Mouse (Mus musculus) layer of hippocampus, adult 9-11 months (tissue): Measurements from ENCODE around the gene 2310033P09Rik.

Source experiments
- DNase-seq: peaks from one replicate; pipeline ENCODE4 v3.0.0; 2022

Gene 2310033P09Rik

DNA sequence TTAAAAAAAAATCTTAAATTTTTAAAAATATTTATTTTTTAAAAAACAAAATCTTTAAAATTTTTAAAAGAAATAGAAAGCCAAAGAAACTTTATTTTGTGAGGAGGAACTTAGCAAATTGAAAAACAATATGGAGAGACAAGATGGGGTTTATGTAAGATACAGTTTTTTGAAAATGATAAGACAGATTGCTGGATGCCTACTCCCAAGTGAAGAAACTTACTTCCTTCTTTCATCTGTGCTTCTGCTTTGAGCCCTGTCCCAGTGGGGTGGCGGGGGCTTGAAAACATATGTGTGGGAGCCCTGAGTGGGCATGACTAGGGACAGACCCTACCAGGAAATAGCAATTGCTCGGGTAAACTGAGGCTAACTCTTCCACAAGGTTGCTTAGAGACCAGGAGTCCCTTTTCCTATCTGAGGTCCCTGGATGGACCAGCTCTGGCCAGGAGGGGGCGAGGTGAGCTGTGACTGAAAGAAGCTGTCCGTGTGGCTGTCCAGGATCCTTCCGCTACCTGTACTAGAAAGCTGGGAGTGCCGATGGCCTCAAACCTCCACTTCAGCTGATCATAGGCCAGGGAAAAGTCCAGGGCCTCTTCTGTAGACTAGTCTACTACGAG is 22.1 kb downstream of the 2310033P09Rik start:
- peak; percentile 52 for DNase-seq

DNA sequence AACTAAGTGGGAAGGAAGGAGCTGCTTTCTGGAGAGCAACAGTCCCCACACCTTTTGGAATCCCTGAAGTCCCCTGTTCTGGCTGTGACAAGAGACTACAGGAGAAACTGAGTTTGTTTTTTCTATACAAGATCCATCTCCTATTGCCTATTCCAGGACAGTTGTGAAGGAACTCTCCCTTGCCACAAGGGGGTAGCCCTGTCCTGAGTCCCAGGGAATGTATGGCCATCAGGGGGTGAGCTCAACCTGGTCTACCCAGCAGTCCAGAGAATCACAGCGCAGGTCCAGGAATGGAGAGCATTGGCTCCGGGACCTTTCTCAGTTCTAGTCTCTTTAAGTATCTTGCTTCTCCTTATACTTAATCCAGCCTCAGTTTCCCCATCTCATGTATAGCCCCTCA is 24.7 kb downstream of the 2310033P09Rik start:
- no peak for DNase-seq

- peak; percentile 73 for DNase-seq
Observed at GRCm38 (mm10) chr11:59238525-59239427, 30.7 kb downstream of the 2310033P09Rik start.

- no peak for DNase-seq
Observed at GRCm38 (mm10) chr11:59239428-59239785, 31.3 kb downstream of the 2310033P09Rik start.

DNA sequence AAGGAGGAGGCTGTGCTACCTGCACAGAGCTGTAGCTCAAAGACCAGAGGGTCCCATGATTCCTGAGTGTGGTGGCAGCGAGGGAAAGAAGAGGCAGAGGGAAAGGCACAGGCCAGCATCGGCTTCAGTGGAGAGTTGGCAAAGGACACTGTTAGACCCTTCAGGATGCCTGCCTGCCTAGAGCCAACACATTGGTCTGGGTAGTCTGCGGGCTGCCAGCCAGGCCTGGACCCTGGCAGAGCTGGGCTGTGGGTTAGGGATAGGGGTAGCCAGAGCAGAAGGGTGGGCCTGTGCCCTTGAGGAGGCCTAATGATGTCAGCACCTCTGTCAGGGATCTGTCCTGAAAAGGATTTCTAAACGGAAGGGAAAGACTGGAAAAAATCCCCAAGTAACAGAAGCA is 31.7 kb downstream of the 2310033P09Rik start:
- DNase-seq, result no peak

- DNase-seq, result no peak
Observed at GRCm38 (mm10) chr11:59241841-59242240, 33.7 kb downstream of the 2310033P09Rik start.

DNA sequence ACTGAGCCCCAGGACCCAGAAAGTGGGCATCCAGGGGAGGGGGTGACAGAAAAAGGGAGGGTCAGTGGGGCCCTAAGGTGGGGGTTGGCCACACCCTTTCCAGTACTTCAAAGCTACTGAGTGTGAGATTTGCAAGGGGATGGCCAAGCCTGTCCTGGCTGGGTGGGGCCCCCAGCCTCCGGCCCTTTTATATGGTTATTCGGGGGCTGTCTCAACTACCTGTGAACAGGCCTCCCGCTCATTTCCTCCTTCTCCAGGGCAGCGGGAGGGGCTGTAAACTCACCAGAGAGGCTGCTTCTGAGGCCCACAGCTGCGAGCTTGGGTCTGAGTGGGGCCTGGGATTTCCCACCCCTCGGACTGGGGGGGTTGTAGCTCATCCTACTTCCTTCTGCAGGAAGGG is 35.7 kb downstream of the 2310033P09Rik start:
- no peak for DNase-seq

DNA sequence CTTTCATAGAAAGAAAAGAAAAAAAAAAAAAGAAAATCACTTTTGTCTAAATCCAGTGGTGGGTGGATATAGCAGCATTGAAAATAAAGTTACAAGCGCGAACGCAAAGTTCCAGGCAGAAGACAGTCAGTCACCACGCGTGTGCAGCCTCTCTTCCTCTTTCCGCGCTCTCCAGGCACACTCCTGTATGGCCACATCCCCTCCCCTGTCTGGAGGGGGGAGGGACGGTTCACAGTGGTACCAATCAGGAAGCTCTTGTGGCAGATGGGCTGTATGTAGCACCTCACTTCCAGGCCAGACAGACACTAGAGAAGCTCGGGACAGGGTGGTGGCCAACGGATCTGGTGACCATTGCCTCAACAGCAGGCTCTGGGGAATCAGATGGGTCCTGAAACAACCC is 40.0 kb downstream of the 2310033P09Rik start:
- no peak for DNase-seq

- no peak for DNase-seq
Observed at GRCm38 (mm10) chr11:59259647-59260046, 51.5 kb downstream of the 2310033P09Rik start.
